Mouse (Mus musculus): Measurements from ENCODE around the gene Dynlt1b.
A peak's percentile ranks its signal among the peaks of the same experiment; 100 is the strongest.
"Not testable (repeated sequence)": the region's sequence is repeated elsewhere in the genome, so short reads cannot be mapped to it uniquely, and the experiment has no call there.

Gene Dynlt1b

DNA sequence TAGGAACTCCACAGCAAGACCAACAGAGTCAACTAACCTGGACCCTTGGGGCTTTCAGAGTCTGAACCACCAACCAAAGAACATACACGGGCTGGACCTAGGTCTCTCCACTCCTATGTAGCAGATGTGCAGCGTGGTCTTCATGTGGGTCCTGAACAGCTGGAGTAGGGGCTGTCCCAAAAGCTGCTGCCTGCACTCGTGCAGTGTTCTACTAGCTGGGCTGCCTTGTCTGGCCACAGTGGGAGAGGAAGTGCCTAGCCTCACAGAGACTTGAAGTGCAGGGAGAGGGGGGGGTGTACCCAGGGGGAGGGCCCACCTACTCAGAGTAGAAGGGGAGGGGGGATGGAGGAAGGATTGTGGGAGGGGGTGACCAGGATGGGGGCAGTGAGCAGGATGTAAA lies 7.1 kb upstream of the Dynlt1b start:
- not testable (repeated sequence) for DNase-seq (ENCODE audit: low spot score in 2 of 2)

DNA sequence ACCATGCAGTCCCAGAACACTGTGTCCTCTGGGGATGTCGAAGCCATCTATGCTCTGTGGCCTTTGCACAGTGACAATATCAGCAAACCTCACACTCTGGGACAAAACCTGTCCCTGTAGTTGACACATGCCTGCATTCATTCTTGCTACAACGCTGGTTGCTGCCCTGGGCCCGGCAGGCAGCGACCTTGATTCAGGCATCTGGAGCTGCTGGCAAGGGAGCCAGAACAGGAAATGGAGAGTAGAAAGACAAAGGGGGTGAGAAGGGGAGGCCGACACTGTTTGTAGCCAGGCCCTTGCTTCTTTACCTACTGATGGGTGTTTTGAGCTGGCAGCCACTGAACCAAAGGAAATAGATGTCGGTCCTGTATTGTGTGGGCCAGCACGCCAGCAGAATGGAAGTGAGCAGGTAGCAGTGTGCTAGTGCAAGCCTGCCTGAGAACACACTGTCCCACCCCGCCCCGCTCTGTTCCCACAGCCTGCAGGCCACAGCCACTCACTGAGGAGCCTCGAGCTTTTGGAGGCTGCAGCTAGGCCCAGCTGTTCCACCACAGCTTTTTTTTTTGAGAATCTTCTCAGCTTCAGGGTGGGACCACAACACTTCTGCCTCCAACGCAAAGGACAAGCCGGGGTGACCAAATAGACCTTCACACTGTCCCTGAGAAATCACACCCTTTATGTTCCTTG lies 5.5 kb upstream of the Dynlt1b start:
- peak; percentile 54 to 78 for DNase-seq (ENCODE audit: low spot score in 2 of 2)

DNA sequence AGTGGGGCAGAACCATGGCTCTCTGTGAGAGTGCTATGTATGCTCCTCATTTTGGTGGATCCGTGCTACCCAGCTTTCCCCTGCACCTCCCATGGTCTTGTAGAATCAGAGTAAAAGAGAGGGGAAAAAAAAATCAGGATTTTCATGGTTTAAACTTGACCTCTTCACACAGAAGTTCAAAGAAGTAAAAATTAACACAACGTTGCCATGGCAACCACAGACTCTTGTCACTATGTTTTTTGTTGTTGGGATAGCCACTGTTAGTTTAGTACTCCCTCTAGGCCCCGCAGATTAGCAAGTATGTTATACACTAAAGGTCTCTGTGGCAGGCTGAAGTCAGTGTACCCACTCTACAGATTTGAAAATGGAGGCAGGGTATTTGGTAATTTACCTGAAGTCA lies 4.6 kb upstream of the Dynlt1b start:
- DNase-seq (ENCODE audit: low spot score in 2 of 2): not testable (repeated sequence)

DNA sequence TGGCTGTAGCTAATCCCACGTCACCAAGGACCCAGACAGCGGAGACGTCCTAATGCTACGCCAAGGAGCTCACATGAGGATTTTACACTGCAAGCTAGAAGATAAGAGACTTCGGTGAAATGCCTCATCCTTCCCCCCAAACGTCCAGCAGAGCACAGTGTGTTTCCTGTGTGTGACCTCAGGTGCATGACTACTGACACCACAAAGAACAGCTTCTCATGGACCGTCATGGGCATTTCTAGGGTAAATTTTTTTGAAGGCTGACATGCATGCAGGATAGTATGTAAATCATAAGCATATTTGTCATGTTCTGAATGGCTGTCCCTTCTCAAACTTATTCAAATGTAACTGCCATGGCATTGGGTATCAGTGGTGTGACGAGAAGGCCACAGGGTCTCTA lies 3.0 kb upstream of the Dynlt1b start:
- not testable (repeated sequence) for DNase-seq (ENCODE audit: low spot score in 2 of 2)

DNA sequence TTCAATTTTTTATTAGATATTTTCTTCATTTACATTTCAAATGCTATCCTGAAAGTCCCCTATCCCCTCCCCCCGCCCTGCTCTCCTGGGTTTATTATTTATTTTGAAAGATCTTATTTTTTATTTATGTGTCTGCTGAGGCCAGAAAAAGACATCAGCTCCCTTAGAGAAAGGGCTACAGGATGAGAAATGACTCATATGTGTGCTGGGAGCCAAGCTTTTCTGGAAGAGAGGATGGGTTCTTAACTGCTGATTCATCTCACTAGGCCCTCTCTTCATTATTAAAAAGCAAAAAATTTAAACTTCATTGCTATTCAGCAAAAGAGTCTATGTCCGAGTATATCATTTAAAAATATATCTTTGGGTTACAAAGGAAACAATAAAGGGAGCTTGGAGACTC lies 986 bp upstream of the Dynlt1b start:
- peak in 1 of 2 experiments; percentile 36 for DNase-seq (ENCODE audit: low spot score in 2 of 2)

DNA sequence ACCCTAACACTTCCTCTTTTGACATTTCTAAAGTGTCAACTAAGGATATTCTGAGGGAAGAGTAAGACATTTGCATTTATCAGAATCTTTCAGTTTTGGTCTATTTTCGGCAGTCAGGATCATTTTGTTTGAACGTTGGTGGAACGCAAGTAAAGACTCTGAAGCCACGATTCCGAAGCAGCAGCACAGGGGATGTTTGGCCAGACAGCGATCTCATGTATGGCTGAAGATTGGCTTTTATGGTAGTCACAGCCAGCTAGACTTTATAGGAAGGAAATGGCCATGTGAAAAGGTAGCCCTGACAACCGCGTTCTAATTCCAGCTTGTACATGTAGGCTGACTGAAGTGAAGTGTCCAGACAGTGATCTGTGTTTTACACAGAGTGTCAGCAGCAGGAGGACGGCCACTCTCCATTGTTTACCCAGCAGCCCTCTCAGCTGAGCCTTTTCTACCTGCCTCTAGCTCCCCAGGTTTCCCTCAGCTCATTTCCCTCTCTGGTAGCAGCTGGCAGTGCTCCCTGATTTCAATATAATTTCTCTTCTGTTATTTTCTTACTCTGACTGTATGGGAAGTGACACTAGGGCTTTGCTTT lies 594 bp downstream of the Dynlt1b start:
- DNase-seq (ENCODE audit: low spot score in 2 of 2): not testable (repeated sequence)

DNA sequence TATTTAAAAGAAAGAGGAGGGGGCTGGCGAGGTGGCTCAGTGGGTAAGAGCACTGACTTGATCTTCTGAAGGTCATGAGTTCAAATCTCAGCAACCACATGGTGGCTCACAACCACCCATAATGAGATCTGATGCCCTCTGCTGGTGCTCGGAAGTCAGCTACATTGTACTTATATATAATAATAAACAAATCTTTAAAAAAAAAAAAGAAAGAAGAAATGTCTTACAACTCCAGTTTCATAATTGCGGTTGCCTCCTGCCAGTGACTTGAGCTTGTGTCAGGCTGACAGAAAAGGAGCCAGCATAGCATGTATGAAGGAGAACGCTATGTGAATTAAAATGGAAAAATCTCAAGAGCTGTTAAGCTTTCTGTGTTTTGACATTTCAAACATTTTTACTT lies 2.5 kb downstream of the Dynlt1b start:
- DNase-seq (ENCODE audit: low spot score in 2 of 2): not testable (repeated sequence)

DNA sequence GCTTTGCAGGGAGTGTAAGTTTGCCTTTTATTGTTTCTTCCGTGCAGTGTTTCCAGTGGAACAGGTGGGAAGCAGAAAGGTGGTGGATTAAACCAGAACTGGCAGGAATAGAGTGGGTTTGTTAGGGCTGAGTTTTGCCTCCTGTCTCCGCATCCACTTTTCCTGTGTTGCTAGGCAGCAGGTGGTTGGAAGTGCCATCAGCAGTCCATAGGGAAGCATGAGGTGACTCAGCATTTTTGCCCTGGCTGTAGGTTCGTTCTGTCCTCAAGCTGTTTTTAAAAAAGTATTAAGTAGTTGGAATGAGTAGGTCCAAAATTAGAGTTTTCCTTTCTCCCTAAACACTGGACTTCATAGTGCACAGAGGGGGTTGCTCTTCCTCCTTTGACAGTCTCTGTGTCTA lies 3.8 kb downstream of the Dynlt1b start:
- not testable (repeated sequence) for DNase-seq (ENCODE audit: low spot score in 2 of 2)

DNA sequence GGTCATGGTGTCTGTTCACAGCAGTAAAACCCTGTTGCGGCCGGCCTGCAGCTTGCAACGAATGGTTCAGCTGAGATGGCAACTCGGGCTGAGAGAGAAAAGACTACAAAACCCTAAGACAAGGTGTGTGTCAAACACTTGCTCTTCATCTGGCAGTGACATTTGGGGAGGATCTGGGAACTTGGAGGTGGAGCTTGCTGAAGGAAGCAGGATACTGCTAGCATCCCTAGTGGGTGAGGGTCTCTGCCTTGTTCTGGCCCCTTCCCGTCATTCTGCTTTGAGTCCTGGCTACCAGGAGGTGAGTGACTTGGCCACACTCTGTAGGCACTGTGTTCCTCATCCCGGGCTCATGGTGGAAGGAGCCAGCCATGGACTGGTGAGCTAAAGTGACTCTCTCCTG lies 8.2 kb downstream of the Dynlt1b start:
- DNase-seq (ENCODE audit: low spot score in 2 of 2): not testable (repeated sequence)

DNA sequence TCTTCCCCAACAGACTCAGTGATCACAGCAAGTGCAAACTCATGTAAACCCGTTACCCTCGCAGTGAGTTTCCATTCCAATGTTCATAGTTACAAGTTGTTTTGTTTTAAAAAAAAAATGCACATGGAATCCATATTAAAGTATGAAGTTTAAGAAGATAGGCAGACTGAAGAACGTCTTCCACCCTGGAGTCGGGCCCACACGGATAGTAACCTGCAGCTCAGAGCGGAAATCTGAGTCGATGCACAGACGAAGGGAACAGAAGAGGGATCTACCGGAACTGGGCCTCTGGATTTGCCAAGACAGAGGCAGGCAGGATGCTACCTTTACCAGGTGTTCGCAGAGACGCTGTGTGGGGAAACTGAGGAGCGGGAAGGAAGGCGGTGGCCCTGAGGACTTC lies 10.0 kb downstream of the Dynlt1b start:
- DNase-seq (ENCODE audit: low spot score in 2 of 2): not testable (repeated sequence)

DNA sequence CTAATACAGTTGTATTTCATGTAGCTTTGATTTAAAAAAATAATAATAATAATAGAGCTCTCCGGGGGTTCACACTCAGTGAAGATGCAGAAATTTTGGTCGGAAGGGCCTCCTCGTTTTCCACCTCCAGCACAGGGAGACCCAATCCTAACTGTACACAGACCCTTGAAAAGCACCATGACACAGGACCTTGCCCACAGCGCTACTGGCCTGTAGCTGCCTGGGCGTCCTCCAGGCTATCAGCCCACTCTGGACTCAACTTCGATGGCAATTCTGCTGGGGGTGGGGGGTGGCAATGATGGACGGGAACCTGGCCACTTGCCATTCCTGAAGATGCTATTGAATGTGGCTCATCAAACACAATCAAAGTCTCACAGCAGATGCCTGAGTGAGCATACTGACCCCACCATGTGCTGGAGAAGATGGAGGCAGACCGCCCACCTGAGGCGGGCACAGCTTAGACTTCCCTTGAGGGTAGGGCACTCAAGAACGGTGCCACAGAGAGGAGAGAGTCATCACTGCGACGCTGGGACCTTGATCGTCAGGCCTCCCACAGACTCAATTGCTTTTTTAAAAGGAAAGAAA lies 10.7 kb downstream of the Dynlt1b start:
- DNase-seq (ENCODE audit: low spot score in 2 of 2): not testable (repeated sequence)

DNA sequence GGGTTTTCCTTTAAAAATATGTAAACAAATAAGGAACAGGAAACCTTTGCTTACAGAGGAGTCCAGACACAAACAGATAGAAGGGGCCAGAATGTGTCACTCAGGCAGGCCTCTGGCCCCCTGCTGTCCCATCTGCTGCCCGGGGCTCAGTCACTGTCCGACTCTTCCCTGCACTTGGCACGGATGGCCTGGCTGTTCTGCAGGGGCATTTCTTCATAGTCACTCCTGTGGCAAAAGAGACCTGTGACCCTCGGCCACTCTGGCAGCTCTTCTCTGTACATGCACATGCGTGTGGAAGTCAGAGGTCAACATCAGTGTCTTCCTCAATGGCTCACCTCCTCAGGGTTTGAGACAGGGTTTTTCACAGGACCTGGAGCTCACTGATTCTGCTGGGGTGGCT lies 11.3 kb downstream of the Dynlt1b start:
- not testable (repeated sequence) for DNase-seq (ENCODE audit: low spot score in 2 of 2)

DNA sequence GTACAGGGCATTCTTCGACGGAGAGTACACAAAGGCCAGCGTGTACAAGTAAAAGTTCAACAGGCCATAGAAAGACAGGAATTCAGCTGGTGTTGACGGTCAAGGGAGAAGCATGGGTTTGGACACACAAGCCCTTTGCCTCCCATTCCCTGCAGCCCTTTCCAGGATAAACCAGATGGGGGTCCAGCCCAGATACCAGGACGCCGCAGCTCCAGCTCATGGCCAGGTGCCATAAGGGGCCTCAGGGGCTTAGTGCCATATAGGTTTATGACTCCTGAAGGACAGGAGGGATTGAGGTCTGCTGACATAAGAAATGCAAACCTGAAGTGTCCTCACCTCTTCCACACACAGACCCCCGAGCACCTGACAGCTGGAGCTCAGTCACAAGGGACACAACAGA lies 12.6 kb downstream of the Dynlt1b start:
- not testable (repeated sequence) for DNase-seq (ENCODE audit: low spot score in 2 of 2)

DNA sequence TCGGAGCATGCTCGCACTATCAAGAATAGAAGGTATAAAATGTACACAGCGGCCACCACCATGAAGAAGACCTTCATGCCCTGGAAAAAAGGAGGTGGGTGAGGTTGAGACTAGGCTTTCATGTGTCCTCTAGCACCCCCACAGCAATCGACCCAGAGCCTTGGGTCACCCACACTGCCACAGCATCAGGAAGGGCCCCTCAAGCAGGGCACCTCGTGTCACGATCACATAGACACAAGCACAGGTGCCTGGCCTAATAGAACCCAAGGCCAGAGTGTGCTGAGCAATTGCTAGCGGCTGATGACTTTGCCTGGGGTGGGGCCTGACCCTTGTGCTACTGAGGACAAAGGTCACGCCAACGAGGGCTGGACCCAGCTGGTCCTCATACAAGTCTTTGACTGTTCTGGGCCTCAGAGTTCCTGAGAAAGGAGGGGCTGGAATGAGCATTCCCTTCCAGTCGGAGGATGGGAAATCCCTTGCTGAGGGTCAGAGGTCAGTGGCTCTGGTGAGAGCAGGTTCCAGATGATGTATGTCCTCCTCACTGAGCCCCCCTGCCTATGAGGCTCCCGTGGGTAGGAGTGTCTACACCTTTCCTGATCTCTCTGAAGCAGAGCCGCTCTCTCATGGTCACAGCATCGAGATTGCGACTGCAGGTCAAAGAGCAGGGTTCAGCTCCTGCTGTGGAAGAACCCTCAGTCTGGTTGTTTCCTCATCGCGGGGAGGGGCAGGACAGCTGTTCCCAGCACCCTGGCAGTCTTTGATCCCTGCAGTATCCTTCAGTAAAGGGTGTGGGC lies 16.1 kb downstream of the Dynlt1b start:
- DNase-seq (ENCODE audit: low spot score in 2 of 2): not testable (repeated sequence)

DNA sequence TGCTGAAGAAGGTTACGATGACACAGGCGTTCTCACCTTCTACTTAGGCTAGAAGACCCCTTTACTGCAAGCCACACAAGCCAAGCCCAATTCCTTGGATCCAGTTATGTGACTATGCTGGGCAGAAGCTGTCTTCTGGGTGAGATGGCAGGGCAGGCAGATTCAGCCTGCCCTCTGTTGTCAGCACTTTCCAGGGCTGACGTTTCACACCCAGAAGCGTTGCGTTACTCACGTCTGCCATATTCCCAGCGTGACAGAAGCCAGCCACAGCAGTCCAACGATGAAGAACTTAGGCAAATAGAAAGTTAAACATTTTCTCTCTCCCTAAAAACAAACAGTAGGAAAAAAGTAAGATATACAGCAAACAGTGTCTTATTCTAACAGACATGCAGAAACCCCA lies 18.4 kb downstream of the Dynlt1b start:
- not testable (repeated sequence) for DNase-seq (ENCODE audit: low spot score in 2 of 2)

DNA sequence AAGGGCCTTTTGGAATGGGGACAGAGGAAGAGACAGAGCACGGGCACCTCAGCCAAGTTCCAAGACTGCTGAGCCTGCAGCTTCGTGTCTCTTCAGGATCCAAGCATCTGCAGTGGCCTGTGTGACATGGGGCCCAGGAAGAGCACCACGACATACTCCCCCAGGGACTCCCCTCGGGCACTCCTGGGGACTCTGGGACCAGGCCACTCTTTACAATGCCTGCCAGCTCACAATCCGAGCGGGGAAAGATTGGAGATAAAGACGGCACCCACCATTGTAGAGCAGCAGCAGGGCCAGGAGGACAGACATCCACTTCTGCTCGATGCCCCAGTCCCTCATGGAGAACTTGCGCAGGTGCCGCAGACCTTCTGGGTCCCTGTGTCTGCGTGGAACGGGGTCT lies 19.3 kb downstream of the Dynlt1b start:
- not testable (repeated sequence) for DNase-seq (ENCODE audit: low spot score in 2 of 2)

DNA sequence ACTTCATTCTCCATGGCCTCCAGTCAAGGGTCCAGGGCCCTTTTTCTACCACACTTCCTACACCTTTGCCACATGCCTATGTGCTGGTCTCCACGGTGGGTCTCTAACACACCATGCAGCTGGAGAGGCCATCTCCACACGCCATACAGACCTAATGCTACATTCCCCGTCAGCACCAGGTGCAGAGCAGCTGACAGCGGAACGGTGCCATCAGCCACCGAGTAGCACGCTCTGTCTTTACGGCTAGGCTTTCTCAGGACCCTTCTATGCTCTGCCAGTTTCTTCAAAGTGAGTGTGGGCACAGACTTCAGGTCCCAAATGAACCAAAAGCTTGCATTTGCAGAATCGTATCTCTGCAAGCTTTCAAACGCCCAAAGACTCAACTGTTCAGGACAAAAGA lies 21.3 kb downstream of the Dynlt1b start:
- not testable (repeated sequence) for DNase-seq (ENCODE audit: low spot score in 2 of 2)

DNA sequence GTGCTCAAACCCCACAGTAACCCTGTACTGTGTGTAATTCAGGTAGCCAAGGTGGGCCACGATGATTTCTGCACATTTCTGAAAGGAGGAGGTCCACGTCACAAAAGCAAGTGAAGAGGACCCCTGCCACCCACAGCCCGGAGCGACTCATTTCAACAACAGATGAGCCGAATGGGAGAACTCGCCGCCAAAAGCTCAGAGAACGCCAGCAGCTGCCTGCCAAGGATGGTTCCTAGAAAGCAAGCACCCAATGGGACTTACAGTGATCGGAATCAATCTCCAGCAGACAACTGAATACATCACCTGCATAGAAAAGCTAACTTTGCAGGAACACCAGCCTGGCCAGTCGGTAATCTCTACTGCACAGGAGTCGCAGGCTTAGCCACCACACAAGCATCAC lies 22.8 kb downstream of the Dynlt1b start:
- DNase-seq (ENCODE audit: low spot score in 2 of 2): not testable (repeated sequence)

DNA sequence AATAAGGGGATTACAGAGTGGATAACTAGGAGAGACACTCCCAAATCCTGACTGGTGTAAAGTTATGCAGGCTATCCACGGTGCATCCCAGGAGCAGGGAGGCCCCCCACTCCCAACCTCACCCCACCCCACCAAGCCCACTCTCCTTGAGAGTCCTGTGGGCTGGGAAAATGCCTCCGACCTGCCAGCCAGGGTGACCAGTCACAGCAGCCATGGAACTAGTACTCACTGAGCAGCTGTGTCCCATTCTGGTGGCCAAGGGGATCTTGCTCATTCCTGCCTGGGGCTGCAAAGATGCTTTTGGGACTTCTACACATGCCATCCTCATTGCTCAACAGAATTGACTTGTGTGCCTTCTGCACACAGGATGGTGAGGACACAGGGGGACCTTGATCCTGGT lies 24.8 kb downstream of the Dynlt1b start:
- not testable (repeated sequence) for DNase-seq (ENCODE audit: low spot score in 2 of 2)

DNA sequence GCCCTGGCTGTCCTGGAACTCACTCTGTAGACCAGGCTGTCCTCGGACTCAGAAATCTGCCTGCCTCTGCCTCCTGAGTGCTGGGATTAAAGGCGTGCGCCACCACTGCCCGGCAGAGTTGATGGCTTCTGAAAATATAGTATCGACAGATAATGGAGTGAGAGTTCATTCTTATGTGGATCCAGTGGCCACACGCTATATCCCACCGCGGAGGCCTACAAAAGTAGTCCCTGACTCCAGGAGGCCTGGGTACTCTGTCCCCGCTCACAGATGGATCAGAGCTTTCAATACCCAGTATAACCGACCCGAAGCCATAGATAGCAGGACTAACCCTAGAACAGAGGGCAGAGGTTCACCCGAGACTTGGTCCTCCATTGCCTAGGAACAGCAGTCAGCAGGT lies 26.0 kb downstream of the Dynlt1b start:
- DNase-seq (ENCODE audit: low spot score in 2 of 2): not testable (repeated sequence)

DNA sequence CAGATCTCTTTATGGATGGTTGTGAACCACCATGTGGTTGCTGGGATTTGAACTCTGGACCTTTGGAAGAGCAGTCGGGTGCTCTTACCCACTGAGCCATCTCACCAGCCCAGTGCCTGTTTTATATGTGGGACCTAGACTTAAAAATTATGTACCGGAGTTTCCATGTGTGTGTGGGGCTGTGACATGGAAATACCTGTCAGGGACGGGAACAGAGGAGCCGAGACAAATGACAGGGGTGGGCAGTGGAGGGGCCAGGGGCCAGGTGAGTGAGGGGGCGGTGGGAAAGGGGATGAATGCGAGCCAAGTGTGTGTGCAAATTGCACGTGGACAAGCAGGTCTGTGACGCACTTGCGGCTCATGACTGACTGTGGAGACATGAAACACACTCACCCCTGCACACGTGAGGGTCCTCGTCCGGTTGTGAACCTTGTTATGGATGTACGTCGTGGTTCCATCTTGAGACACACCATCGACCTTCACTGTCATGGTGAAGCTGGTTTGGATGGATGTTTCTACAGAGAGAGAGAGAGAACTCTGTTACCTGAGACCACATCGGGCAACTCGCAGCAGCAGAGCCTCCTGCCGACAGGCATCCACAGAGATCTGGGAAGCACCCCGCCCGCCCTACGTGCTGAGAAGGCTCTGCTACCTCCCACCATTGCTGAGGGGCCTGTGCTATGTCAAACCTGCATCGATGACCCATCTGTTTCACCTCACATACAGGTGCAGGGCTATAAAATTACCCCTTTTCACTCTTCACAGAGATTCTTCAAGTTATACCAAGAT lies 26.9 kb downstream of the Dynlt1b start:
- not testable (repeated sequence) for DNase-seq (ENCODE audit: low spot score in 2 of 2)
